Mouse (Mus musculus): ENCODE measurements around the gene Ahcyl1. TPM values are rescaled to one million over a fixed set of nuclear protein-coding genes. Genes with fewer than 3 reads are reported as not detected.

The Ahcyl1 gene
- polyA plus RNA-seq, 1 experiment from 2014 or later, result 115 TPM

GRCm38 (mm10) chr3:107627641-107628040 is 68.7 kb downstream of the Ahcyl1 start:
- Histone ChIP-seq H3K4me2 (no peak overlapping the region), H3K9me3 (no peaks in the 10 kb centered on the region), H3K4me3 (replicated peaks) (no peak overlapping the region), H3K9ac (replicated peaks) (no peak overlapping the region), H3K4me1 (replicated peaks) (peaks cover 6% of the 10 kb centered on the region; the same call in 1 of the 2 replicates), H3K27me3 (no peaks in the 10 kb centered on the region), H3K36me3 (peaks cover 68% of the 10 kb centered on the region), H3K27ac (no peak overlapping the region)
- ATAC-seq (ENCODE audit: insufficient number of reproducible peaks, insufficient read depth, low FRiP score, low TSS enrichment, low read depth), result no peak
- WGBS, result 93% methylated on average over 7 of the region's 7 CpGs

- H3K27ac ChIP-seq, result no peak overlapping the region
- no peak overlapping the region for H3K9ac ChIP-seq (replicated peaks)
- WGBS, result 95% methylated on average over 8 of the region's 8 CpGs
- H3K4me1 ChIP-seq (replicated peaks), result peaks cover 6% of the 10 kb centered on the region; the same call in 1 of the 2 replicates
- H3K9me3 ChIP-seq, result no peaks in the 10 kb centered on the region
- no peak overlapping the region for H3K4me2 ChIP-seq
- H3K27me3 ChIP-seq, result no peaks in the 10 kb centered on the region
- H3K36me3 ChIP-seq, result peaks cover 77% of the 10 kb centered on the region
- no peak overlapping the region for H3K4me3 ChIP-seq (replicated peaks)
- no peak for ATAC-seq (ENCODE audit: insufficient number of reproducible peaks, insufficient read depth, low FRiP score, low TSS enrichment, low read depth)
Observed at GRCm38 (mm10) chr3:107626751-107627150, 69.6 kb downstream of the Ahcyl1 start.

DNA sequence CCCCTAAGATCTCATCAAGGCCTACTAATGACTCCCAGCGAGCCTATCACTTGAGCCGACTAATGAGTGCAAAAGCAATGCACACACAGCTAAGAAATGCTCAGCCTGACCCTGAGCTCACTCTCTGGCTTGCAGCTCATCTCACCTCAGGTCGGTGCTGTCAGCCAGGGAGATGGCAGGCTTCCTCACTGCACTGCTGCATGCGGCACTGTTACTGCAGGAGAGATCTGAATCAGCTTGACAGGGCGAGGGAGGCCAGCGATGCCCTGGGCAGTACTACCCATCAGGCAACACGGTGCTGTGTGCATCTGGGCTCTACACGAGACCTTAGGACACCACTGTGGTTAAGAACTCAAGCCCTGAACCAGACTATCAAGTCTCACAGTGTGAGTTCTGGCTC is 70.8 kb downstream of the Ahcyl1 start:
- 92% methylated on average over 8 of the region's 8 CpGs for WGBS
- H3K36me3 ChIP-seq, result peaks cover 89% of the 10 kb centered on the region

GRCm38 (mm10) chr3:107624424-107624823 is 71.9 kb downstream of the Ahcyl1 start:
- Histone ChIP-seq H3K27ac (no peak overlapping the region), H3K27me3 (no peaks in the 10 kb centered on the region), H3K9me3 (no peaks in the 10 kb centered on the region), H3K4me3 (replicated peaks) (no peak overlapping the region), H3K36me3 (peaks cover 94% of the 10 kb centered on the region), H3K4me1 (replicated peaks) (no peaks in the 10 kb centered on the region), H3K4me2 (no peak overlapping the region), H3K9ac (replicated peaks) (no peak overlapping the region)
- no peak for ATAC-seq (ENCODE audit: insufficient number of reproducible peaks, insufficient read depth, low FRiP score, low TSS enrichment, low read depth)
- WGBS, result 94% methylated on average over 8 of the region's 8 CpGs

More for the DNA sequence above, 70.8 kb downstream of the Ahcyl1 start:
- H3K4me1 ChIP-seq (replicated peaks), result peaks cover 6% of the 10 kb centered on the region; the same call in 1 of the 2 replicates
- H3K9me3 ChIP-seq, result no peaks in the 10 kb centered on the region
- no peak for ATAC-seq (ENCODE audit: insufficient number of reproducible peaks, insufficient read depth, low FRiP score, low TSS enrichment, low read depth)
- no peak overlapping the region for H3K4me2 ChIP-seq
- no peak overlapping the region for H3K27ac ChIP-seq
- no peaks in the 10 kb centered on the region for H3K27me3 ChIP-seq
- H3K9ac ChIP-seq (replicated peaks), result no peak overlapping the region
- no peak overlapping the region for H3K4me3 ChIP-seq (replicated peaks)

GRCm38 (mm10) chr3:107622537-107622936 is 73.8 kb downstream of the Ahcyl1 start:
- no peak overlapping the region for H3K4me3 ChIP-seq (replicated peaks)
- no peaks in the 10 kb centered on the region for H3K27me3 ChIP-seq
- WGBS, result 92% methylated on average over 7 of the region's 7 CpGs
- H3K4me1 ChIP-seq (replicated peaks), result no peaks in the 10 kb centered on the region
- H3K36me3 ChIP-seq, result peaks cover 97% of the 10 kb centered on the region
- H3K27ac ChIP-seq, result no peak overlapping the region
- H3K9me3 ChIP-seq, result no peaks in the 10 kb centered on the region
- ATAC-seq (ENCODE audit: insufficient number of reproducible peaks, insufficient read depth, low FRiP score, low TSS enrichment, low read depth), result no peak
- H3K4me2 ChIP-seq, result no peak overlapping the region
- H3K9ac ChIP-seq (replicated peaks), result no peak overlapping the region

GRCm38 (mm10) chr3:107621286-107622075 is 74.9 kb downstream of the Ahcyl1 start:
- 91% methylated on average over 21 of the region's 21 CpGs for WGBS
- H3K27ac ChIP-seq, result no peak overlapping the region
- no peak overlapping the region for H3K4me2 ChIP-seq
- H3K4me3 ChIP-seq (replicated peaks), result no peak overlapping the region
- peaks cover 97% of the 10 kb centered on the region for H3K36me3 ChIP-seq
- H3K27me3 ChIP-seq, result no peaks in the 10 kb centered on the region
- no peaks in the 10 kb centered on the region for H3K4me1 ChIP-seq (replicated peaks)
- no peaks in the 10 kb centered on the region for H3K9me3 ChIP-seq
- no peak for ATAC-seq (ENCODE audit: insufficient number of reproducible peaks, insufficient read depth, low FRiP score, low TSS enrichment, low read depth)
- no peak overlapping the region for H3K9ac ChIP-seq (replicated peaks)

DNA sequence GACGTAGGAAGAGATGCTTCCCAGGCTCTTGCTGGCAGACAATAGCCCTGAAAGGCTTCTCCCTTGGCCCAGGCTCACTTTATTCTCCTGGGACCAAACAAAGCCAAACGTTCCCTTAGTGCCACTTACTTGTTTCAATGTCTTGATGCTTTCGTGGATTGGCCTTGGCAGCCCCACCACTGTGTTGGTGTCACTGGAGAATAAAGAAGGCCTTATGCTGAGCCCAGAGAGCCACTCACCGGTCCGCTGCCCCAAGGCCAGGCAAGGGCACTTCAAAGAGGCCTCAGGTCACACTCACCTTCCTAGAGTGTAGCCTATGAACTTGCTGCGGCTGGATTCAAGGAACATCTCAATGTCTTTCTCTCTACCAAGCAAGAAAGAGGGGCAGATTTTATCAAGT is 76.4 kb downstream of the Ahcyl1 start:
- Histone ChIP-seq H3K4me1 (replicated peaks) (no peaks in the 10 kb centered on the region), H3K27me3 (no peaks in the 10 kb centered on the region), H3K9ac (replicated peaks) (no peak overlapping the region), H3K9me3 (no peaks in the 10 kb centered on the region), H3K4me3 (replicated peaks) (no peak overlapping the region), H3K4me2 (no peak overlapping the region), H3K27ac (no peak overlapping the region), H3K36me3 (peaks cover 97% of the 10 kb centered on the region)
- no peak for ATAC-seq (ENCODE audit: insufficient number of reproducible peaks, insufficient read depth, low FRiP score, low TSS enrichment, low read depth)
- WGBS, result 91% methylated on average over 6 of the region's 6 CpGs

- ATAC-seq (ENCODE audit: insufficient number of reproducible peaks, insufficient read depth, low FRiP score, low TSS enrichment, low read depth), result no peak
- H3K4me1 ChIP-seq (replicated peaks), result no peaks in the 10 kb centered on the region
- no peaks in the 10 kb centered on the region for H3K27me3 ChIP-seq
- 94% methylated on average over 3 of the region's 3 CpGs for WGBS
- no peak overlapping the region for H3K4me3 ChIP-seq (replicated peaks)
- peaks cover 97% of the 10 kb centered on the region for H3K36me3 ChIP-seq
- H3K9ac ChIP-seq (replicated peaks), result no peak overlapping the region
- H3K27ac ChIP-seq, result no peak overlapping the region
- no peak overlapping the region for H3K4me2 ChIP-seq
- H3K9me3 ChIP-seq, result no peaks in the 10 kb centered on the region
Observed at GRCm38 (mm10) chr3:107617800-107618199, 78.6 kb downstream of the Ahcyl1 start.

Other genes with a start within 250 kb of the Ahcyl1 start
- 0.12 TPM in 1 of 2 replicates, not detected in the other for gene Kcnc4, start 237.0 kb downstream of the Ahcyl1 start, polyA plus RNA-seq (2016; fragmentation: Nextera tagmentation; extraction: Ambion mirVana)
- 4.5 and 7.0 TPM in 2 replicates for gene Slc6a17, start 178.5 kb downstream of the Ahcyl1 start, polyA plus RNA-seq (2016; fragmentation: Nextera tagmentation; extraction: Ambion mirVana)
- gene Ubl4b, start 141.5 kb downstream of the Ahcyl1 start, polyA plus RNA-seq (2016; fragmentation: Nextera tagmentation; extraction: Ambion mirVana), result 0.15 and 0.24 TPM in 2 replicates
- 14.5 and 15.1 TPM in 2 replicates for gene Alx3, start 101.5 kb downstream of the Ahcyl1 start, polyA plus RNA-seq (2016; fragmentation: Nextera tagmentation; extraction: Ambion mirVana)
- not detected in 2 replicates for gene Gm10961, start 65.2 kb downstream of the Ahcyl1 start, polyA plus RNA-seq (2016; fragmentation: Nextera tagmentation; extraction: Ambion mirVana)
- gene Strip1, start 64.9 kb downstream of the Ahcyl1 start, polyA plus RNA-seq (2016; fragmentation: Nextera tagmentation; extraction: Ambion mirVana), result 79.8 and 79.9 TPM in 2 replicates
- gene Csf1, start 63.9 kb upstream of the Ahcyl1 start, polyA plus RNA-seq (2016; fragmentation: Nextera tagmentation; extraction: Ambion mirVana), result 6.1 and 7.4 TPM in 2 replicates
- gene Eps8l3, start 180.7 kb upstream of the Ahcyl1 start, polyA plus RNA-seq (2016; fragmentation: Nextera tagmentation; extraction: Ambion mirVana), result not detected in 2 replicates
- 217 TPM in 2 replicates for gene Gstm5, start 199.3 kb upstream of the Ahcyl1 start, polyA plus RNA-seq (2016; fragmentation: Nextera tagmentation; extraction: Ambion mirVana)
- 37.7 and 38.9 TPM in 2 replicates for gene Gstm7, start 235.3 kb upstream of the Ahcyl1 start, polyA plus RNA-seq (2016; fragmentation: Nextera tagmentation; extraction: Ambion mirVana)
- 11.0 and 11.4 TPM in 2 replicates for gene Gstm6, start 247.2 kb upstream of the Ahcyl1 start, polyA plus RNA-seq (2016; fragmentation: Nextera tagmentation; extraction: Ambion mirVana)

Data from limb, embryonic 12.5 days (tissue).